Mouse (Mus musculus) limb, embryonic 13.5 days (tissue): ENCODE measurements around the gene F11r. TPM values are rescaled to one million over a fixed set of nuclear protein-coding genes. Genes with fewer than 3 reads are reported as not detected.

Source experiments
- ATAC-seq: fragments of 200-750 bp; cut with Nextera tagmentation; 2 replicates; pipeline ENCODE4 v1.8.0; 2017; ENCODE audit warnings: low read depth, moderate number of reproducible peaks, moderate TSS enrichment; ENCODE audit not compliant: low FRiP score
- H3K27ac ChIP-seq: fragments of 300-500 bp; sonication (generic); 2 replicates; pipeline ENCODE4 v1.5.1; 2015; ENCODE audit warnings: inconsistent platforms, mild to moderate bottlenecking, moderate library complexity
- H3K27me3 ChIP-seq: fragments of 300-500 bp; sonication (generic); 2 replicates; pipeline ENCODE4 v1.6.1; 2015; ENCODE audit warnings: mild to moderate bottlenecking, inconsistent platforms
- H3K36me3 ChIP-seq: fragments of 300-500 bp; sonication (generic); 2 replicates; pipeline ENCODE4 v1.6.1; 2015; ENCODE audit warnings: inconsistent platforms, mild to moderate bottlenecking, moderate library complexity
- H3K4me1 ChIP-seq: fragments of 300-500 bp; sonication (generic); 2 replicates; pipeline ENCODE4 v1.6.1; 2015; ENCODE audit warnings: inconsistent platforms
- H3K4me2 ChIP-seq: fragments of 300-500 bp; sonication (generic); replicated peaks from 2 replicates; pipeline ENCODE4 v1.6.1; 2015; ENCODE audit warnings: inconsistent platforms, mild to moderate bottlenecking, moderate library complexity
- H3K4me3 ChIP-seq: fragments of 300-500 bp; sonication (generic); 2 replicates; pipeline ENCODE4 v1.5.1; 2015; ENCODE audit warnings: moderate library complexity, mild to moderate bottlenecking, inconsistent platforms
- H3K9ac ChIP-seq: fragments of 300-500 bp; sonication (generic); 2 replicates; pipeline ENCODE4 v1.6.1; 2015; ENCODE audit warnings: mild to moderate bottlenecking, inconsistent platforms
- H3K9me3 ChIP-seq: fragments of 300-500 bp; sonication (generic); 2 replicates; pipeline ENCODE4 v1.6.1; 2016; ENCODE audit warnings: inconsistent platforms
- WGBS: fragments of 180-500 bp; shearing (Covaris S2); methylation state at CpG from one replicate; pipeline ENCODE4 v1.1.7; 2015; 5-methylcytosine and 5-hydroxymethylcytosine counted together
- polyA plus RNA-seq: library from polyadenylated mRNA; unstranded; fragments of >200 nt; fragmentation: Nextera tagmentation; extraction: Ambion mirVana; gene quantifications from 2 replicates; pipeline ENCODE4 v1.2.1, GENCODE M21; 2015

The F11r gene
- polyA plus RNA-seq, 1 experiment from 2014 or later: 40.4 TPM

DNA sequence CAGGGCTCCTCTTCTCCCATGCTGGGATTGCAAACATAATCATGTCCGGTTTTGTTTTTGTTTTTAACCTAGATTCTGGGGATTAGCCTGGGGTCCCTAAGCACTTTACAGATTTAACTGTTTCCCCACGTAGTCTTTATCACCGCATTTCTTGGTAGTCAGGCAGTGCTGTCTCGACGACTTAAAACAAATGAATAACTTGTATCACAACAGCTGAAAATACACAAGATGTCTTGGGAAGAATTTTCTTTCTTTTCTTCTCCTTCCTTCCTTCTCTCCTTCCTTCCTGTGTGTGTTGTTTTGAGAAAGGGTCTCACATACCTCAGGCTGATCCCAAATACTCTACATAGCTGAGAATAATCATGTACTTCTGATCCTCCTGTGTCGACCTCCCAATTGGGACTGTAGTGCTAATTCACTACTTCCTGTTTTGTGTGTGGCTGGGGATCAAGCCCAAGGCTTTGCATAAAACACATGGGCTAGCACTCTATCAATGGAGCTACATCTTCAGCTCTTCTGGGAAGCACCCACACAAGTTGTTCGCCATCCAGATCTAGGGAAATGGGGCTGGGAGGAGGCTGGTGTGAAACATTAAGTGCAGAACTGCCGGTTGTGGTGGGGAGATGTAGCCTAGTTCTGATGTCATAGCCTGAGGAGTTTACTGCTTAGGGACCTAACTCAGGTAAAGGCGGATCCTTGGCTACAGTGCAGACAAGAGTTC is 36.7 kb downstream of the F11r start:
- no peak overlapping the region for H3K27ac ChIP-seq
- H3K27me3 ChIP-seq: no peaks in the 10 kb centered on the region
- no peaks in the 10 kb centered on the region for H3K4me1 ChIP-seq
- H3K36me3 ChIP-seq: no peaks in the 10 kb centered on the region
- no peaks in the 10 kb centered on the region for H3K9me3 ChIP-seq
- WGBS: 66% methylated on average over 9 of the region's 9 CpGs
- H3K4me3 ChIP-seq: no peak overlapping the region
- no peak for ATAC-seq
- no peak overlapping the region for H3K4me2 ChIP-seq
- no peak overlapping the region for H3K9ac ChIP-seq

DNA sequence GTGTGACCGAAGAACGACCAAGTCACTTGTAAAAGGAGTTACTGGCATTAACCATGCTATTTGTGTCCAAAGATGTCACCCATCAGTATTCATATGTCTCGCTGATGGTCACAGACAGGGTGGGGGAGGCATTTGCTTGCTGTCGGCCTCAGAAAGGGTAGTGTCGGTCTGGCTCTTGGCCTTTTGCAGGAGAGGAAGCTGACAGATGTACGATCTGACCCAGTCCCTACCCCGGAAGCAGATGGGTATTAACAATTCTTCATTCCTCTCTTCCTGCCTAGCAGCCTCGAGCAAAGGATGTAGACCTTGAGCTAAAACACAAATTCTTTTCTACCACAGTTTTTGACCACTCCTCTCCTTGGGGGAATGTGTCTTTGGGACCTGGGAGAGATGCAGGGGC is 39.8 kb downstream of the F11r start:
- 71% methylated on average over 8 of the region's 8 CpGs for WGBS
- no peak overlapping the region for H3K27ac ChIP-seq

DNA sequence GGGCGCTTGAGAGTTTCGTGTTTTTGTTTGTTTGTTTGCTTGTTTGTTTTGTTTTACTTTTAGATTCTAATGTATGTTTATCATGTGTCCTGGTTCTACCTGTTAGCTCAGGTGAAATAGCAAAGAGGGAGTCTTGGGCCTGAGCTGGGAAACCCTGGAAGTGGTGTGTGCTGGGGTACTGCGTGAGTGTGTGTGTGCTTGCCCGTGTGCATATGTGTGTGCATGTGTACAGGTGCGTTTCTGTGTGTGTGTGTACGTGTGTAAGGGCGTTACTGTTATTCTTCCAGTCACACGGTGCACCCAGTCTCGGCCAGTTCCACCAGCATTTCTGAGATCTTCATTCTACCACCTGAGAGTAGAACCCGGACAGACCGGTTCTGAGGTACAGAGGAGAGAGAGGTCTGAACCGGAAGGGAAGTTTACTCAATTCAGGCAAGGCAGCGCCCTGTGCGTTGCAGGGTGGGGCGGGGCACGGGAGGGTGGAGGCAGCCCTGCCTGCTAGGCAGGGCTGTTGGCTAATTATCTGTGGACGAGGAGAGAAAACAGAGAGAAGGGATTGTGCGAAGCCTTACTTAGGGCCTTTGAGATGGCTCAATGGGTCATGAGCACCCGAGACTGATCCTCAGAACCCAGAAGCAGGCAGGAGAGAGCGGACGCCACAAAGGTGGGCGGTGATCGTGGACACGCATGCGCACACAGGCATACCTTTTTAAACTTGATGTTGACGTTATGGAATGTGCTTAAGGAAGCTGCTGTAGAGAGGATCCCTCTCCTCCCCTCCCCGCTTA is 40.6 kb downstream of the F11r start:
- Histone ChIP-seq H3K9me3 (peaks cover 6% of the 10 kb centered on the region), H3K4me2 (peak overlapping the region; percentile 51), H3K4me1 (no peaks in the 10 kb centered on the region), H3K27ac (no peak overlapping the region), H3K4me3 (peak overlapping the region; percentile 33), H3K9ac (no peak overlapping the region), H3K36me3 (no peaks in the 10 kb centered on the region), H3K27me3 (no peaks in the 10 kb centered on the region)
- WGBS: 61% methylated on average over 27 of the region's 27 CpGs
- ATAC-seq: peak; percentile 71; the same call in 1 of the 2 replicates

More for the DNA sequence above, 39.8 kb downstream of the F11r start:
- Histone ChIP-seq H3K27me3 (no peaks in the 10 kb centered on the region), H3K36me3 (no peaks in the 10 kb centered on the region), H3K4me2 (no peak overlapping the region), H3K9me3 (peaks cover 3% of the 10 kb centered on the region; the same call in 1 of the 2 replicates), H3K4me1 (no peaks in the 10 kb centered on the region), H3K4me3 (no peak overlapping the region), H3K9ac (no peak overlapping the region)
- ATAC-seq: no peak

DNA sequence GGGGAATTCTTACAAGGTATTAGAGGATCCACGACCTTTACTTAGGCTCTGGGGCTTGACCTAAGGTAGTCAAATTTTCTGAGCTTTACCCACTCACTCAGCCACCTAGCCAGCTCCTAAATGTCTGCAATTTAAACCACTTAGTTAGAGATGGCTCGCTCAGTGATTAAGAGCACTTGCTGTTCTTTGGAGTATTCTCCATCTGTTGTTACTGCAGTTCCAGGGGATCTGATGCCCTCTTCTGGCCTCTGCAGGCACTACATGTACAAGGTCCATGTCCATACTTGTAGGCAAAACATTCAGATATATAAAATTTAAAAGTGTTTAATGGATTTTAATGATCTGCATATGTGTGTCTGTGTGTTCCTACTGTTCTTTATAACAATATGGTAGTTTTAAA is 41.6 kb downstream of the F11r start:
- H3K27me3 ChIP-seq: no peaks in the 10 kb centered on the region
- H3K9ac ChIP-seq: no peak overlapping the region
- 36% methylated on average over 2 of the region's 2 CpGs for WGBS
- no peak overlapping the region for H3K27ac ChIP-seq
- no peak for ATAC-seq
- no peak overlapping the region for H3K4me2 ChIP-seq
- H3K9me3 ChIP-seq: peaks cover 11% of the 10 kb centered on the region
- H3K4me1 ChIP-seq: no peaks in the 10 kb centered on the region
- no peaks in the 10 kb centered on the region for H3K36me3 ChIP-seq
- no peak overlapping the region for H3K4me3 ChIP-seq

DNA sequence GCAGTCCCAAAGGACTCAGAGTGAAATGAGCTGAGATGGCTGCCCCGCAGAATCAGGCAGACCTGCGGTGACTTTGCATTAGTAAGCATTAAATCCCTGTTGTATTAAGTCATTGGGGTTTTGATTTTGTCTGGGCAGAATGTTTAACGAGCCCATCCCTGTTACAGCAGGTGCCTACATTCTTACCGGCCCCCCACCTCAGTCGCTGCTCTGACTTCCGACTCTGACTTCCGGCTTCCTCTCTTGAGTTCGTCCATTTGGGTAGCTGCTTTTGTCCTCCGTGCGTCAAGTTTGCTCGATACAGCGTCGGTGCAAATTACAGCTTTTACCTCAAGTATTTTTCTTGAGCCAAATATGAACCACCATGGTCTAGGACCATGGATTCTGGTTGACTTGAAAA is 56.9 kb downstream of the F11r start:
- Histone ChIP-seq H3K9ac (no peak overlapping the region), H3K36me3 (no peaks in the 10 kb centered on the region), H3K27ac (no peak overlapping the region), H3K4me2 (no peak overlapping the region), H3K4me1 (no peaks in the 10 kb centered on the region), H3K27me3 (no peaks in the 10 kb centered on the region), H3K4me3 (no peak overlapping the region), H3K9me3 (peaks cover 23% of the 10 kb centered on the region)
- ATAC-seq: no peak
- 86% methylated on average over 13 of the region's 13 CpGs for WGBS

DNA sequence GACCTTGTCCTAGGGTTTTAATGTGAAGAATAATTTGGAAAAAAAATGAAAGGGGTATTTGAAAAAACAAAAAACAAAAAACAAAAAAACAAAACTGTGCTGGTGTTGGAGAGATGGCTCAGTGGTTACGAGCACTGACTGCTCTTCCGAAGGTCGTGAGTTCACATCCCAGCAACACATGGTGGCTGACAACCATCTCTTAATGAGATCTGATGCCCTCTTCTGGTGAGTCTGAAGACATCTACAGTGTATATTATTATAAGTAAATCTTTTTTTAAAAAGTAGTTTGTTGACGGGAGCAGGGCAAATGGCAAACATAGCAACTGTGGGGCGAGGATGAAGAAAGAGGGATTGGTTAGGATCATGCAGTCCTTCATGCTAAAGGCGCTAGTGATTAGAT is 58.0 kb downstream of the F11r start:
- WGBS: 86% methylated on average over 6 of the region's 6 CpGs
- no peak for ATAC-seq
- H3K9ac ChIP-seq: no peak overlapping the region

DNA sequence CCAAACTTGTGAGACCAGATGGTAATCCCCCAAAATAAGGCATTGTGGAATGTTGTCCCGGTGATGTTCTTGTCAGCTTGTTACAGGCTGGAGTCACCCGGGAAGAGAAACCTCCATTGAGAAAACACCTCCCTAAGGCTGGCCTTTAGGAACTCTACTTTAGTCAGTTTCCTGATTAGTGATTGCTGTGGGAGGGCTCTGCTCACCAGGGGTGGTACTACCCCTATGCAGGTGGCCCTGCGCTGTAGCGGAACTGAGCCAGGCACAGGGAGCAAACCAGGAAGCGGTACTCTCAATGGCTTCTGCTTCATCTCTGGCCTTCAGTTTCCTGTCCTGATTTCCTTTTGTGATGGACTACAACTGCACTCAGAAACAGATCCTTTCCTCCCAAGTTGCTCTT is 62.5 kb downstream of the F11r start:
- Histone ChIP-seq H3K4me2 (no peak overlapping the region), H3K27ac (no peak overlapping the region), H3K4me3 (no peak overlapping the region), H3K9me3 (no peaks in the 10 kb centered on the region), H3K36me3 (no peaks in the 10 kb centered on the region), H3K4me1 (0 out of 2 replicates have a peak, but pooled peaks cover 7% of the 10 kb centered on the region), H3K9ac (no peak overlapping the region), H3K27me3 (no peaks in the 10 kb centered on the region)
- ATAC-seq: no peak
- WGBS: 76% methylated on average over 5 of the region's 5 CpGs

More for the DNA sequence above, 58.0 kb downstream of the F11r start:
- Histone ChIP-seq H3K36me3 (no peaks in the 10 kb centered on the region), H3K9me3 (peaks cover 16% of the 10 kb centered on the region), H3K4me1 (no peaks in the 10 kb centered on the region), H3K27me3 (no peaks in the 10 kb centered on the region), H3K27ac (no peak overlapping the region), H3K4me2 (no peak overlapping the region), H3K4me3 (no peak overlapping the region)

DNA sequence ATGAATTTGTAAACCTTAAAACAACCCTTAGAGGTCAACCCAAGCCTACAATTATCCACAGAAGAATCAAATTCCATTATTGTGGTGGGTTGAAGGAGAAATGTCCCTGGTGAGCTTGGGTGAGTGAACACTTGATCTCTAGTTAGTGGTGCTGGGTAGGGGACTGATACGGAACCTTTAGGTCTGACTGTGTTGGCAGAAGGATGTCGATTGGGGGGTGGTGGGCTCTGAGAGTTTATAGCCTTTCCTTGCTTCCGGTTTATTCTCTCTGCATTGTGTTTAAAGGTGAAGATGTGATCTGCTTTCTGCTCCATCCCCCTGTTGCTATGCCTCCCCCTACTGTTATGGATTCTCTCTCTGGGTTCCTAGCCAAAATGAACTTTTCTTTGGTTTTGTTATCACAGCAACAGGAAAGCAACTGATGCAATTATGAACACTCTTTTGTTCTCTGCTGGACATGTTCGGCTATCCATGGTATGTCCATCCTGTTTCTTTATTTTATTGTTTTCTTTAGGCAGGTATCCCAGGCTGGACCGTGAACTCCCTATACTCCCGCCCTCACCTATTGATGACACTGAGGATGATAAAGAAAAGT is 63.8 kb downstream of the F11r start:
- no peaks in the 10 kb centered on the region for H3K36me3 ChIP-seq
- 0 out of 2 replicates have a peak, but pooled peaks cover 7% of the 10 kb centered on the region for H3K4me1 ChIP-seq
- ATAC-seq: no peak
- H3K4me3 ChIP-seq: no peak overlapping the region
- no peak overlapping the region for H3K9ac ChIP-seq
- peak overlapping the region; percentile 39; the same call in 1 of the 2 replicates for H3K4me2 ChIP-seq
- H3K27me3 ChIP-seq: no peaks in the 10 kb centered on the region
- H3K27ac ChIP-seq: no peak overlapping the region
- 0 out of 2 replicates have a peak, but pooled peaks cover under 1% of the 10 kb centered on the region for H3K9me3 ChIP-seq
- 59% methylated on average over 6 of the region's 6 CpGs for WGBS

DNA sequence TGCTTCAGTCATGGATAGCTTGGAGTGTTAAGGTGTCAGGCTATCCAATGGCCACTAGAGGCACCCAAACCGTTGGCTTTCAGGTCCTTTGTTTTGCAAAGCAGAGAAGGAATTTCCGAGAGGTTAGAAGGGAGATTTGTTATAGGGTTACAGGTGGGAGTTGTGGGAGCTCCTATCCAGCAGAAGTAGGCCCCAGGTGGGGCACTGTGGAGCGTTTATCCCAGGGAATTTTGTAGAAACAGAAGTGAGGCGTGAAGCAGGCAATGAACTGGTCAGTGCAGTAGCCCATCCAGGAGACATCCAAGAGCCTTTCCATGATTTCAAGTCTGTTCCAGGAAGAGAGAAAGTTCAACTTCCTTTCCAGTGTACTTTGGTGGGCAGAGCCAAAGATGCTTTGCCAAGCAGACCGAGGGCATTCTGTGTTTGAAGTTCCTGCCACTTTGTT is 64.3 kb downstream of the F11r start:
- ATAC-seq: no peak
- Histone ChIP-seq H3K27ac (peak overlapping the region; percentile 95; the same call in 1 of the 2 replicates), H3K36me3 (no peaks in the 10 kb centered on the region), H3K4me1 (0 out of 2 replicates have a peak, but pooled peaks cover 7% of the 10 kb centered on the region), H3K27me3 (no peaks in the 10 kb centered on the region), H3K9me3 (peaks cover 3% of the 10 kb centered on the region; the same call in 1 of the 2 replicates), H3K9ac (no peak overlapping the region), H3K4me2 (peak overlapping the region; percentile 39), H3K4me3 (peak overlapping the region; percentile 10; the same call in 1 of the 2 replicates)
- 4% methylated on average over 5 of the region's 5 CpGs for WGBS

DNA sequence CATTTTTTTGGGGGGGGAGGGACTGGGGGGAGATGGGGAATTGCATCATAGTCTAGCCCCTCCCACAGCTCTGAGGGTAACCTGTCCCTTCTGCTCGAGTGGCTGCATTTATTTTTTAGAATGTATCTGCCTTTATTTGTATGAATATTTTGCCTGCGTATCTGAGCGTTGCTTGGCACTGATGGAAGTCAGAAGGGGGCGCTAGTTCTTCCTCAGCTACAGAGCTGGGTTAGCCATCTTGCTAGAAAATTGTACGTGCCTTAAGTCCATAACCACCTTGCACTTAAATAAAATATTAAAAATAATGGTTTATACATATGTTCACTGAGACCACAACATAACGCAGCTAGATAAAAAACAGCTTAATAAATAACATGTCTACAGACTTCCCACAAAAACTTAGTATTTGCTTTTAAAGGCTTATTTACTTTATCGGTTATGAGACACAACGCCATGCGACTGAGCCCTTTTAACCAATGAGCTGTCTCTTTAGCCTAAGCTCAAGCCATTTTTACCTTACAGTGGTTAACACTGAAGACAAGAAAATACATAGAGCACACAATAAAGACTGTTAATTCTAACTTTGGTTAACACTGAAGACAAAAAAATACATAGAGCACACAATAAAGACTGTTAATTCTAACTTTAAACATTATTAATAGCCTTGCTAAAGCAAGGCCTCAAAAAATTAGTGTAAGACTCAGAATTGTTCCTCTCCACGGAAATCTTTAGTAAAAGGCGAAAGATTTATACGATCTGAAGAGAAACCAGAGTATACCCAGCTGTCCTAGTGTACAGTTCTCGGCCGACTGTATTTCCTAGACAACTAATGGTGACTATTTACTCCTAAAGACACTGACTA is 65.3 kb downstream of the F11r start:
- WGBS: 1% methylated on average over 14 of the region's 14 CpGs
- peak; percentile 86 for ATAC-seq
- 0 out of 2 replicates have a peak, but pooled peaks cover 7% of the 10 kb centered on the region for H3K4me1 ChIP-seq
- peak overlapping the region; percentile 76 for H3K4me2 ChIP-seq
- H3K36me3 ChIP-seq: no peaks in the 10 kb centered on the region
- peak overlapping the region; percentile 69 for H3K4me3 ChIP-seq
- H3K27ac ChIP-seq: peak overlapping the region; percentile 95; the same call in 1 of the 2 replicates
- H3K9ac ChIP-seq: no peak overlapping the region
- peaks cover 3% of the 10 kb centered on the region; the same call in 1 of the 2 replicates for H3K9me3 ChIP-seq
- H3K27me3 ChIP-seq: no peaks in the 10 kb centered on the region

DNA sequence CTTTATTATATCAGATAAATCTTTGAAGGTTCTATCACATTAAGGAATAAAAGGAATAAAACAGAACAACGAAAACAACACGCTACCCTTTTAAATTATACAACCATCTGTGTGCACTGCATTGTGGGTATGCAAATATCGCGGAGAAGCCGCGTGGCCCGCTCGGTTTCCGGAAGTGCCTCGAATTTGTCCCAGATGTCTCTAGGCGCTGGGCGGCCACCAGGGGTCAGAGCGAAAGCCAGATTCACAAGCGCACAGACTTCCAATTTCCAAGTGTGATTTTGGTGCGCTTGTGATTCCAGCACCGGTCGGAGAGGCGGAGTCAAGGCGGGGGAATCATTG is 65.9 kb downstream of the F11r start, which contains the start of gene Alyref2:
Gene Alyref2 (plus strand): TSS at position 229 of the 342 bp plus-strand sequence.
- ATAC-seq: peak; percentile 86
- Histone ChIP-seq H3K9ac (peak within 1 kb of the TSS; percentile 84), H3K4me2 (peak within 1 kb of the TSS; percentile 76), H3K27ac (peak within 1 kb of the TSS; percentile 95), H3K36me3 (no peaks in the 10 kb centered on the region), H3K27me3 (no peaks in the 10 kb centered on the region), H3K9me3 (peaks cover 3% of the 10 kb centered on the region; the same call in 1 of the 2 replicates), H3K4me1 (0 out of 2 replicates have a peak, but pooled peaks cover 7% of the 10 kb centered on the region), H3K4me3 (peak within 1 kb of the TSS; percentile 69)
- under 1% methylated on average over 19 of the region's 19 CpGs for WGBS
